Mouse (Mus musculus) liver, adult 2 months (tissue): Measurements from ENCODE around the gene Ephx3. TPM values are rescaled to one million over a fixed set of nuclear protein-coding genes. Genes with fewer than 3 reads are reported as not detected.
"Not testable (repeated sequence)": the region's sequence is repeated elsewhere in the genome, so short reads cannot be mapped to it uniquely, and the experiment has no call there.

Source experiments
- DNase-seq: peaks from one replicate; pipeline ENCODE4 v3.0.0-alpha.2; 2011; ENCODE audit warnings: low read depth, low spot score; ENCODE audit errors: extremely low read depth
- H3K27ac ChIP-seq: fragments of 200-500 bp; replicated peaks from 2 replicates; pipeline ENCODE4 v1.5.1; 2012; ENCODE audit warnings: low read depth, mild to moderate bottlenecking, control low read depth, inconsistent platforms, low read length; ENCODE audit not compliant: insufficient read depth
- H3K27me3 ChIP-seq: fragments of 200-500 bp; 2 replicates; pipeline ENCODE4 v1.6.1; 2012; ENCODE audit warnings: mild to moderate bottlenecking, moderate library complexity, low read length, inconsistent platforms; ENCODE audit not compliant: control insufficient read depth, insufficient read depth
- H3K36me3 ChIP-seq: fragments of 200-500 bp; 2 replicates; pipeline ENCODE4 v1.6.1; 2012; ENCODE audit warnings: low read length, inconsistent platforms; ENCODE audit not compliant: control insufficient read depth, insufficient read depth
- H3K4me1 ChIP-seq: fragments of 200-500 bp; 2 replicates; pipeline ENCODE4 v1.6.1; 2011; ENCODE audit warnings: low read length; ENCODE audit not compliant: control insufficient read depth, insufficient read depth
- H3K4me3 ChIP-seq: fragments of 200-500 bp; 2 replicates; pipeline ENCODE4 v1.5.1; 2011; ENCODE audit warnings: low read depth, mild to moderate bottlenecking, control low read depth, low read length, moderate library complexity; ENCODE audit not compliant: insufficient read depth
- H3K79me2 ChIP-seq: fragments of 200-500 bp; 2 replicates; pipeline ENCODE4 v1.6.1; 2012; ENCODE audit warnings: inconsistent platforms, mild to moderate bottlenecking, low read length, moderate library complexity; ENCODE audit not compliant: control insufficient read depth, insufficient read depth
- H3K9ac ChIP-seq: fragments of 200-500 bp; 2 replicates; pipeline ENCODE4 v1.6.1; 2012; ENCODE audit warnings: low read depth, mild to moderate bottlenecking, control low read depth, inconsistent platforms, low read length
- CTCF ChIP-seq: fragments of 200-500 bp; IDR thresholded peaks from 2 replicates; pipeline ENCODE4 v1.5.1; 2011; ENCODE audit warnings: low read depth, low read length, control low read depth
- POLR2A ChIP-seq: fragments of 200-500 bp; IDR thresholded peaks from 2 replicates; pipeline ENCODE4 v1.6.1; 2011; ENCODE audit warnings: low read length, control low read depth; ENCODE audit not compliant: insufficient read depth; ENCODE audit errors: extremely low read depth
- WGBS: fragments of 180-500 bp; shearing (Covaris S2); methylation state at CpG from one replicate; pipeline ENCODE4 v1.1.7; 2018; 5-methylcytosine and 5-hydroxymethylcytosine counted together
- polyA plus RNA-seq: library from polyadenylated mRNA; depleted of rRNA; stranded (reverse); fragments of >200 nt; gene quantifications from 2 replicates; pipeline ENCODE4 v1.2.3, GENCODE M21; 2012
- total RNA-seq: library from RNA; depleted of rRNA; stranded (reverse); fragments of >200 nt; gene quantifications from 2 replicates; pipeline ENCODE4 v1.2.3, GENCODE M21; 2014

The Ephx3 gene
- total and polyA plus RNA-seq, 2 experiments = 0.09 to 0.21 TPM

GRCm38 (mm10) chr17:32220873-32221272 lies 31.5 kb upstream of the Ephx3 start:
- Histone ChIP-seq H3K27ac (no peak overlapping the region), H3K27me3 (no peaks in the 10 kb centered on the region), H3K4me1 (no peaks in the 10 kb centered on the region), H3K4me3 (no peak overlapping the region), H3K79me2 (no peaks in the 10 kb centered on the region; the same call in 1 of the 2 replicates), H3K9ac (no peak overlapping the region), H3K36me3 (peaks cover 90% of the 10 kb centered on the region)
- no peak for DNase-seq
- TF ChIP-seq CTCF (no peak), POLR2A (no peak)
- 61% methylated on average over 3 of the region's 3 CpGs for WGBS

- H3K36me3 ChIP-seq = peaks cover 72% of the 10 kb centered on the region
- H3K4me1 ChIP-seq, H3K27me3 ChIP-seq, H3K27ac ChIP-seq, H3K79me2 ChIP-seq, H3K4me3 ChIP-seq, H3K9ac ChIP-seq: not testable (repeated sequence)
- TF ChIP-seq CTCF = 0 out of 2 replicates have a peak, but pooled peaks have one; percentile 30
- peak; percentile 46 for DNase-seq
- WGBS = 79% methylated on average over 4 of the region's 4 CpGs
These were observed 26.2 kb upstream of the Ephx3 start for GRCm38 (mm10) chr17:32215587-32215986.

- H3K36me3 ChIP-seq = peaks cover 72% of the 10 kb centered on the region
- not testable (repeated sequence) for H3K4me1 ChIP-seq, DNase-seq, H3K9ac ChIP-seq, H3K79me2 ChIP-seq, H3K27ac ChIP-seq, H3K4me3 ChIP-seq, H3K27me3 ChIP-seq
- 96% methylated on average over 6 of the region's 6 CpGs for WGBS
These were observed 22.2 kb upstream of the Ephx3 start for GRCm38 (mm10) chr17:32211554-32211953.

GRCm38 (mm10) chr17:32209752-32210151 lies 20.4 kb upstream of the Ephx3 start:
- Histone ChIP-seq H3K27ac (no peak overlapping the region), H3K4me1 (no peaks in the 10 kb centered on the region; the same call in 1 of the 2 replicates), H3K9ac (no peak overlapping the region), H3K4me3 (no peak overlapping the region), H3K36me3 (peaks cover 84% of the 10 kb centered on the region), H3K79me2 (no peaks in the 10 kb centered on the region), H3K27me3 (no peaks in the 10 kb centered on the region)
- DNase-seq = no peak
- 40% methylated on average over 3 of the region's 3 CpGs for WGBS
- TF ChIP-seq CTCF = peak; percentile 83
- no peak for TF ChIP-seq POLR2A

GRCm38 (mm10) chr17:32209144-32209543 lies 19.8 kb upstream of the Ephx3 start:
- no peaks in the 10 kb centered on the region; the same call in 1 of the 2 replicates for H3K4me1 ChIP-seq
- H3K79me2 ChIP-seq = no peaks in the 10 kb centered on the region
- no peak for DNase-seq
- WGBS = 81% methylated on average over 6 of the region's 6 CpGs
- TF ChIP-seq POLR2A = no peak
- no peak for TF ChIP-seq CTCF
- peaks cover 81% of the 10 kb centered on the region for H3K36me3 ChIP-seq
- no peak overlapping the region for H3K9ac ChIP-seq
- no peaks in the 10 kb centered on the region for H3K27me3 ChIP-seq
- no peak overlapping the region for H3K27ac ChIP-seq
- no peak overlapping the region for H3K4me3 ChIP-seq

- no peak for DNase-seq
- Histone ChIP-seq H3K4me3 (no peak overlapping the region), H3K27me3 (no peaks in the 10 kb centered on the region), H3K79me2 (no peaks in the 10 kb centered on the region), H3K36me3 (peaks cover 76% of the 10 kb centered on the region), H3K4me1 (no peaks in the 10 kb centered on the region; the same call in 1 of the 2 replicates), H3K27ac (no peak overlapping the region), H3K9ac (no peak overlapping the region)
- WGBS = 83% methylated on average over 5 of the region's 5 CpGs
- TF ChIP-seq CTCF (no peak), POLR2A (no peak)
These were observed 18.4 kb upstream of the Ephx3 start for GRCm38 (mm10) chr17:32207586-32208245.
